Mouse (Mus musculus) brain, embryonic 14.5 days (tissue): ENCODE measurements around the gene Lpp. TPM values are rescaled to one million over a fixed set of nuclear protein-coding genes. Genes with fewer than 3 reads are reported as not detected.

Experiments
- DNase-seq: peaks from one replicate; pipeline ENCODE4 v3.0.0-alpha.2; 2011; ENCODE audit warnings: low read depth
- CTCF ChIP-seq: fragments of 200-500 bp; IDR thresholded peaks from 2 replicates; pipeline ENCODE4 v1.5.1; 2012; ENCODE audit warnings: inconsistent platforms, mild to moderate bottlenecking, moderate library complexity, borderline replicate concordance; ENCODE audit not compliant: insufficient read depth, insufficient read length; ENCODE audit errors: extremely low read depth
- POLR2A ChIP-seq: fragments of 200-500 bp; IDR thresholded peaks from 2 replicates; pipeline ENCODE4 v1.6.1; 2012; ENCODE audit warnings: mild to moderate bottlenecking, inconsistent platforms, borderline replicate concordance; ENCODE audit not compliant: poor library complexity, insufficient read depth, insufficient read length, severe bottlenecking; ENCODE audit errors: extremely low read depth
- polyA plus RNA-seq: library from polyadenylated mRNA; depleted of rRNA; stranded (reverse); fragments of >200 nt; gene quantifications from 2 replicates; pipeline ENCODE4 v1.2.3, GENCODE M21; 2012

Gene Lpp
- polyA plus RNA-seq, 1 experiment, result 5.4 TPM

GRCm38 (mm10) chr16:24463842-24464241, 70.5 kb downstream of the Lpp start:
- no peak for TF ChIP-seq CTCF
- no peak for TF ChIP-seq POLR2A
- DNase-seq, result no peak

GRCm38 (mm10) chr16:24464436-24464835, 71.1 kb downstream of the Lpp start:
- TF ChIP-seq POLR2A (no peak), CTCF (no peak)
- no peak for DNase-seq

- DNase-seq, result no peak
- TF ChIP-seq CTCF, result no peak
- no peak for TF ChIP-seq POLR2A
Observed at GRCm38 (mm10) chr16:24465633-24466032, 72.3 kb downstream of the Lpp start.

GRCm38 (mm10) chr16:24467544-24468290, 74.4 kb downstream of the Lpp start:
- no peak for TF ChIP-seq CTCF
- TF ChIP-seq POLR2A, result no peak
- no peak for DNase-seq

GRCm38 (mm10) chr16:24469313-24469712, 76.0 kb downstream of the Lpp start:
- DNase-seq, result no peak
- TF ChIP-seq POLR2A (no peak), CTCF (no peak)

GRCm38 (mm10) chr16:24470601-24471000, 77.3 kb downstream of the Lpp start:
- DNase-seq, result no peak
- no peak for TF ChIP-seq POLR2A
- TF ChIP-seq CTCF, result no peak

- TF ChIP-seq CTCF (no peak), POLR2A (no peak)
- no peak for DNase-seq
Observed at GRCm38 (mm10) chr16:24471029-24471428, 77.7 kb downstream of the Lpp start.

GRCm38 (mm10) chr16:24471801-24472200, 78.5 kb downstream of the Lpp start:
- DNase-seq, result no peak
- TF ChIP-seq POLR2A, result no peak
- no peak for TF ChIP-seq CTCF

- DNase-seq, result no peak
- TF ChIP-seq POLR2A, result no peak
- TF ChIP-seq CTCF, result no peak
Observed at GRCm38 (mm10) chr16:24473966-24474365, 80.7 kb downstream of the Lpp start.

GRCm38 (mm10) chr16:24474781-24475180, 81.5 kb downstream of the Lpp start:
- DNase-seq, result no peak
- TF ChIP-seq POLR2A (no peak), CTCF (no peak)

GRCm38 (mm10) chr16:24475305-24475947, 82.1 kb downstream of the Lpp start:
- TF ChIP-seq POLR2A, result no peak
- TF ChIP-seq CTCF, result no peak
- no peak for DNase-seq

- TF ChIP-seq POLR2A, result no peak
- no peak for TF ChIP-seq CTCF
- DNase-seq, result no peak
Observed at GRCm38 (mm10) chr16:24476911-24477401, 83.6 kb downstream of the Lpp start.

GRCm38 (mm10) chr16:24478006-24478405, 84.7 kb downstream of the Lpp start:
- TF ChIP-seq CTCF (no peak), POLR2A (no peak)

More at GRCm38 (mm10) chr16:24478006-24478405, 84.7 kb downstream of the Lpp start:
- DNase-seq, result no peak
